Mouse (Mus musculus) layer of hippocampus, postnatal 36 days (tissue): ENCODE measurements around the gene Atp11c. TPM values are rescaled to one million over a fixed set of nuclear protein-coding genes. Genes with fewer than 3 reads are reported as not detected.

Source experiments
- DNase-seq, 2 experiments: peaks; one replicate each; pipeline ENCODE4 v3.0.0; 2022
- total RNA-seq, 2 experiments: library from RNA; stranded (reverse); gene quantifications; 2 replicates each; pipeline ENCODE4 v1.2.3; 2021

Atp11c gene
- total RNA-seq, result 10 to 100 TPM in 1 of 2 experiments, 1 to 10 TPM in 1; 10.0 to 11.2 TPM

- DNase-seq, result no peak
These were observed at the start of gene Atp11c for GRCm38 (mm10) chrX:60592598-60592997. Gene Atp11c (minus strand): TSS chrX:60592698.

- no peak for DNase-seq
These were observed 16.7 kb upstream of the Atp11c start for GRCm38 (mm10) chrX:60609202-60609601.

- DNase-seq, result no peak
These were observed 22.0 kb downstream of the Atp11c start for GRCm38 (mm10) chrX:60570539-60570938.

DNA sequence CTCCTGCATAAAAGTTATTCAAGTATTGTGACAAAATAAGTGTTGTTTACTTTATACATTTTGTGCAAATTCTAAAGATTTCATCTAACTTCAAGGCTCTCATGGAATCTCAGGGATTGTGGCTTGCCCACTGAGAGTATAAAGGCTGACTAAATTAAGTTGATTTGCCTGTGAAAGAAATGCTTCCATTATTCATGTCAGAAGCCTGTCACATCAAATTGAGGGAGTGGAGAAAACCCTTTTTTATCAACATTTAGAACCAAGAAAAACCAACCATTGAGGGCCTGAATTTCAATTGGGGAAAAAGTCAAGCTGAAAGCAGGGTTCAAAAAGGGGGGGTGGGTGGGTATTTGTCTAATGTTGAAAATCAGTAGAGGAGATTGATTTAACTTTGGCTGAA lies 23.5 kb downstream of the Atp11c start:
- DNase-seq, result no peak

- DNase-seq, result no peak
These were observed 37.3 kb downstream of the Atp11c start for GRCm38 (mm10) chrX:60555242-60555641.

DNA sequence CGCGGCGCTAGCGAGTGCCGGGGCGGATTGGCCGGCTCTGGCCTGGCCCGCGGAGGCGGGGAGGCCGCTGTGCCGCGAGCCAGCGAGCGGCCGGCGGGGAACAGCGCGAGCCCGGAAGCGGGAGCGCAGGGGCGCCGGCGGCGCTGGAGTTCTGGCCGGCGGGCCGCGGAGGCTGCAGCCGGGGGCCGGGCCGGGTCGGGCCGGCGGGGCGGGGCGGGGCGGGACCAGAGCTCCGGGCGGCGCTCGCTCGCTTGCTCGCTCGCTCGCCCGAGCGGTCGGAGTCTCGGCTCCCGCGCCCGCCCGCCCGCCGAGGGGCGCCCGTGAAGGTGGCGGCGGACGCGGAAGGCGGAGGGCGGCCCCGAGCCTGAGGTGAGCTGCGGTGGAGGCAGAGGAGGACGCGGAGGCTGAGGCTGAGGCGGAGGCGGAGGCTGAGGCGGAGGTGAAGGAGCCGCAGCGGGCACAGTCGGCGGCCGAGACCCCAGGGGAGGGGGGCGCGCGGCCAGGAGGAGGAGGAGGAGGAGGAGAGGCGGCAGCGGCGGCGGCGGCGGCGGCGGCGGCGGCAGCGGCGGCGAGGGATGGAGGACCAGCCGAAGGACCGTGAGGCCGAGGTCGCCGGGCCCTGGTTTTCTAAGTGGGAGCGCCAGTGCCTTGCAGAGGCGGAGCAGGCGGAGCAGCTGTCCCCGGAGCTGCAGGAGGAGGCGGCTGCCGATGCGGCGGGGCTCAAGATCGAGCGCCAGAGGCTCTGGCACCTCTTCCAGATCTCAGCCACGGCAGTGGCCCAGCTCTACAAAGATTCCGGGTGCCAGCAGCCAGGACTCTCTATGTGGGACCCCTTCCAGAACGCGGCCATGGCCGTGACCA lies 44.8 kb downstream of the Atp11c start:
- DNase-seq, result peak; percentile 26 to 30

- DNase-seq, result no peak
These were observed 45.4 kb downstream of the Atp11c start for GRCm38 (mm10) chrX:60547098-60547443.

DNA sequence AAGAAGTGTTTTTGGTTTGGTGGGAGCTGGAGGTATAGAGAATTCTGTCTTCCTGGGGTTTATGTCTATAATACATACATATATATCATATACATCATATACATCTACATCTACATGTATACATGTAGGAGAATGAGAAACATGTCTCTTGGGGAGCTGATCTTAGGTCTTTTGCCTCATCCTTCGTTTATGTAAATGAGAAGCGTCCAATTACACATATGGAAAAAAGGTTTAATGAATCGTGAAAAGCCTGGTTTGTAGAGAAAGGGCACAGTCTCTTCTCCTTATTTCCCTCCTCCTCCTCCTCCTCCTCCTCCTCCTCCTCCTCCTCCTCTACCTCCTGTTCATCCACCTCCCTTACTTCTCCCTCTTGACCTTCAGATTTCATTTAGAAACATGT lies 46.6 kb downstream of the Atp11c start:
- no peak for DNase-seq

DNA sequence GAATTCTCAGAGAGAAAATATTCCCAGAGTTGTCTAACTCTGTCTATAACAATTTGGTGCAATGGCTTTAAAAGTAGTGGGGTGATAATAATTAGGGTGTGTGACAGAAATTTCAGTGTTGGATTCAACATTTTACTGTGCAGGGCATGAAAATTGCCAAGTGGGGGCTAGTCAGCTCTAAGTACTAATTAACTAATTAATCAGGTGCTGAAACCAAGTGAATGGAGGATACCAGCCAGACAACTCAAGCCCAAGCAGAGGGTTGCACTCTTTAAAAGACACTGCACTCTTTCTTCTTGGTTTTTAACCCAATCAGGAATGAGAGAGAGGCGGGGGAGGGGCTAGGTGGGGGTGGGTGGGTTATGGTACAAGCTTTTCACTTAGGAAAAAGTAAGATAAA lies 47.1 kb downstream of the Atp11c start:
- DNase-seq, result no peak

DNA sequence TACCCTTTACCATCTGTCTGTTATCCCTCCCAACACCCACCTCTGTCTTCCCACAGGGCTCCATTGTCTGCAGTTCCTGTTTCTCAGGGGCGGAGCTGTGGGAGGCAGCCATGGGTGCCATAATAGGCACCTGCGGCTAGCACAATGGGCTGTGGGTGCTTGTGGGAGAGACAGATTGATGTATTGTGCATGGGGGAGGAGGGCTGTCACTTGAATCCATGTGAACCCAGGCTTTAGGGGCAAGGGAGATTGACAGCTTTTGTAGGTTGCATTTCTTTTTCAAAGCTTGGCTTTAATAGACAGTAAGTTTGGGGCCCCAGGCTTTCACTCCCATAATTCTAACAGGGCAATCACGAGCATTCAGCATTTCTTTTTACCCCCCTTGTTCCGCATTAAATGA lies 48.4 kb downstream of the Atp11c start:
- DNase-seq, result no peak

DNA sequence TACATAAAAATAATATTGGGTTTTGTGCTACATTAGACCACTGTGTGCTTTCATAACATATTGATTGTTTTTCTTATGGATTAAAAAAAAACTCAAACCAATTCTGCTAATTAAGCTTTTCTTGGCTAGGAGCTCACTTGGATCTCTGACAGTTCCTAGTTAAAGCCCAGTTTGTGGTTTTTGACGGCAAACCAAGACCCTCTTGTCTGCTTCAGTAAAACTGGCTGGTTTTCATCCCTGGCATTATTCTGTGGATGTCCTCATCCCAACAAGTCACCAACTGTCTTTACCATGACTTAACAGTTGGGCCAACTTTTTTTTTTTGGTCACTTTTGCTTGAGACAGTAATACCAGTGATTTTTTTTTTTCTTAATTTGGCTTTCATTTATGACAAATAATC lies 49.6 kb downstream of the Atp11c start:
- no peak for DNase-seq

GRCm38 (mm10) chrX:60539149-60539548 lies 53.3 kb downstream of the Atp11c start, which contains the start of gene Gm7073:
Gene Gm7073 (minus strand): TSS chrX:60539249.
- no peak for DNase-seq

DNA sequence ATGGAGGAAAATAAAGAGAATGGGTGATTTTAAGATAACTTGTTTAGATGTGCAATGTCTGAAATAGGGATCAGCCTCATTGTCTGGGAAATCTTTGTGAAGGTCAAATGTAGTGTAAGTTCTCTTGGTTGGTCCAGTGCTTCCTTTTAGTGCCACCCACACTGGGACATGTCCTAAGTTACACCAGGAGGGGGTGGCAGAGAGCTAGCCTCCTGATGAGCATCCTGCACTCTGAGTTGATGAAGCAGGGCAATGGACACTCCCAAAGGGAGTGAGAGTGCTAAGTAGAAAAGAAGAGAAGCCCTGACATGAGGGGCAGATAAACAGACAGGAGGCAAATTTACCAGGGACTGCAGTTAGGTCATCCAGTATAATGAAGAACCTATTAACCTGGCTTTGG lies 88.5 kb downstream of the Atp11c start:
- peak; percentile 5 to 15 for DNase-seq

DNA sequence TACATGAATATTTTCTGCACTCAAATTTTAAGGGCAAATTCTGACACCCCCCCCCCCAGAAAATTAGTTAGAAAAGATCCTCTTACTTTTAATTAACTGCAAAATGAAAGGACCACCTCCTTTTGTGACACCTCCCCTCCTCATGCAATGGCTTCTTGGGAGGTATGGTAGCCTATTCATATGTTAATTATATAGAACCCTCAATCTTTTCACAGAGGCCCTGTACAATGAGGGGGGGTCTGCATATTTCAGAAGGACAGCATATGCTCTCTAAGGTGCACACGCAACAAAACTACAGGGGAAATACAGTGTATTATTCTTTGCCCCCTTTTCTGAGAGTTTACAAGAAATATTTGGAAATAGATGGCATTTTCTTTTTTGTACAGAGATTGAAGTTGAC lies 94.7 kb downstream of the Atp11c start:
- DNase-seq, result no peak

GRCm38 (mm10) chrX:60495308-60495707 lies 97.2 kb downstream of the Atp11c start:
- DNase-seq, result no peak

DNA sequence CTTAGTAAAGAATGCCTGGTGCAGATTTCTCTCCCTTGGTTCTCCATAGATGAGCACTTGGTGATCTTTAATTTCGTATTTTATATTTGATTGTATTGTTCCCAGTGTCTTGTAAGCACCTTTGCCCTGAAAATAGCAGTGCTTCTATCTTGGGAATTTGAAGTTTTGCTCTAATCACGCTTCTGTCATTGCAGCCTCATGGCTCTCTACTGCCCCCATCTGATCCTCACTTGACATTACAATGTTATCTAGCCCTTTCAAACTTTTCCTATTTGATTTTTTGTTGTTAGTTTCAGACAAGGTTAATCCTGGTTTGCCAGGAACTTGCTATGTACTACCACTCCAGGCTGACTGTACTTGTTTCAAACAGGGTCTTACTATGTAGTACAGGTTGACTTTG lies 128.7 kb downstream of the Atp11c start:
- DNase-seq, result no peak

- no peak for DNase-seq
These were observed 177.9 kb downstream of the Atp11c start for GRCm38 (mm10) chrX:60414563-60415111.

DNA sequence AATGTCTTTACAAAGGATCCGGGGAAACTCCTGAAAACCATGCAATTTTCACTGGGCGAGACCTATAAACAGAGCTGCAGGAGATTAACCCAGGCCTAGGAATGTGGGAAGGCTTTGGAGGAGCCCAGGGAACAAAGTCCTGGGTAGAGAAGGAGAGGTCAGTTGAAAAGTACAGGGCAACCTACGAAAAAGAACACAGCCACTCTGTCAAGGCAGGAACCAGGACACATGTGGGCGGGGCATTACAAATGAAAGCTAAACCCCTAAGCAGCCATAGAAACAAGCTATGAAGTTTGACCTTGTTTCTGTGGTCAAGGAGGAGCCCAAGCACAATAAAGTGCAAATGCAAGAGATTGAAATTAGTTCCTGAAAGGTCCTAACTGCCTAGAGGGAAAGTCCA lies 186.8 kb downstream of the Atp11c start:
- DNase-seq, result no peak

GRCm38 (mm10) chrX:60404668-60405044 lies 187.8 kb downstream of the Atp11c start:
- DNase-seq, result peak; percentile 80 to 86

- DNase-seq, result peak; percentile 41 to 53
These were observed 188.5 kb downstream of the Atp11c start for GRCm38 (mm10) chrX:60403764-60404667.

- peak in 1 of 2 experiments; percentile 7 for DNase-seq
These were observed 189.3 kb downstream of the Atp11c start for GRCm38 (mm10) chrX:60403062-60403763.

DNA sequence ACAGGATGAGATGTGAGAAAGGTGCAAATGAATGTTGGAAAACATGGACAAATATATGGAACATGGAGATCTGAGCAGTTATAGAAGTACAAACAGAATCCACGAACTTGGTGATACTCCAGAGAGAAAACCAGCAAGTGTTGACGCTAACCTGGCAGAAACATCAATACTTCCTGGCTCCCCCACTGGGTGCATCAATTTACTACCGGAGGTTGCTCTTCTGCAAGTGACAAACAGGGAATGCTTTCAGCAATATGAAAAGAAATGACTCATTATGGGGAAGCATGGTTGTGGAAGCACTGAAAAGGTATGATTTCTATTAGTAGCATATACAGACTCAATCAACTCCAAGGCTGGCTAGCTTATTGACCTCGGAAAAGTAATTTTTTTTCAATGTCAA lies 198.2 kb downstream of the Atp11c start:
- DNase-seq, result no peak
